Mouse (Mus musculus): Measurements from ENCODE around the gene Spdya.

Gene Spdya

DNA sequence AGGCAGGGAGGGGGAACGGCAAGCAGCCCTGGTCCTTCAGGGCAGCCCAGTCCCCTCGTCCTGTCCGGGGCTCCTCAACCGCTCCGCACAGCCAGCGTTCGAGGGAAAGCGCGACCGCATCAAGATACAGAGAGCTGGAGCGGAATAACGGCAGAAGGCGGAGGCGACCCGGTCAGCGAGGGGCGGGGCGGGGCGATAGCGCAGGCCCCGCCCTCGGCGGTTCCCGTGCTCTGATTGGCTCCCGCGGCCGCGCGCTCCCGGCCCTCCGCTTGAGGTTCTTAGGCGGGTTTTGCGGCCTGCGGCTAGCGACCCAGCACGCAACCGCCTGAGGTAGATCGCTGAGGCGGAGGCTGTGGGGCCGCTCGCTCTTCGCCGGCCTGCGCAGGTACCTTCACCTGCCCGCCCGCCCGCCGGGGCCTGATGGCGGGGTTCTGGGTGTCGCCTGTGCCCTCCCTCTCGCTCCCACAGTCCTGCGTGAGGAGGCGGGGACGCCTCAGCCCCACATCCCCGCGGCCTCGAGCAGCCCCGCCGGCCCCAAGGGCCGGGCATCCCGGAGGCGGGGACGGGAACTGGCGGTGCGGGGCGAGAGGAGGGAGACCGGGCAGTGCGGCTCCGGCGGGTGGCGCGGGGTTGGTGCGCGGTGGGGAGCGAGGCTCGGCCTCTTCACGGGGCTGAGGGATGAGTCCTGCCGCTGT lies at the start of gene Spdya:
Gene Spdya, plus strand, starts transcription at position 305 of the 695 bp plus-strand sequence.
- TF ChIP-seq GATA4 (IDR thresholded peaks at IDR 0.05; ENCODE audit: insufficient replicate concordance, low read length): peak; percentile 86; the same call in 1 of the 2 replicates

DNA sequence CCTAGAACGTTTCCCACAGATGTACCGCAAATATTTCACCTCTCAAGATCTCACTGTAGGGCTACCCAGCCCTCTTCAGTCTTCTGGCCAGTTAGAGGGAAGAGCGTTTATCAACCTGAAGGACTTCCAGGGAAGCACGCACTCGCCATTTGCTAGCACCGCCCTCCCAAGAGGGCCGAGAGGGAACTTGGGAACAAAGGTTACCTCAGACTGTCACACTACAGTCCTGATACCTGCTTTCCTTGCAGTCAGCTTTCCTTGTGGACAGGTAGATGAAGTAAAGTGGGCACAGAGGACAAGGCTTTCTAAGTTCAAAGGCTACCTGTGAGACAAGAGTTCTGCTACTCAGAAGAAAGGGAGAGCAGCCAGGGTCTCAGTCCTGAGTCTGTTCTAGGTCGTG lies 45.0 kb upstream of the Spdya start:
- no peak for TF ChIP-seq GATA4 (IDR thresholded peaks at IDR 0.05; ENCODE audit: insufficient replicate concordance, low read length)

DNA sequence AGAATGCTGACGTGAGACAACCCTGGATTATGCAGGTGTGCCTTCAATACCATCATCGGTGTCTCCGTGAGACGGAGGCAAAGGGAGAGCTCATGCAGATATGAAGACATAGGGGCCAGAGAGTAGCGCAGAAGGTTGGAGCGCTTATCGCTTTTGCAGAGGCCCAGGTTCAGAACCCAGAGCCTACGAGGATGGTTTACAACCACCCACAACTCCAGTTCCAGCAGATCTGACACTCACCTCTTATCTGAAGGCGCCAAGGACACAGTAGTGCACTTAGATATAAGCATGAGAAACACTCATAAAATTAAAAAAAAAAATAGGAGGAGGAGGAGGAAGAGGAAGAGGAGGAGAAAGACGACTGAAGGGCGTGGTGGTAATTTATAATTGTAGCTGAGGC lies 41.6 kb upstream of the Spdya start:
- TF ChIP-seq GATA4 (IDR thresholded peaks at IDR 0.05; ENCODE audit: insufficient replicate concordance, low read length): no peak

DNA sequence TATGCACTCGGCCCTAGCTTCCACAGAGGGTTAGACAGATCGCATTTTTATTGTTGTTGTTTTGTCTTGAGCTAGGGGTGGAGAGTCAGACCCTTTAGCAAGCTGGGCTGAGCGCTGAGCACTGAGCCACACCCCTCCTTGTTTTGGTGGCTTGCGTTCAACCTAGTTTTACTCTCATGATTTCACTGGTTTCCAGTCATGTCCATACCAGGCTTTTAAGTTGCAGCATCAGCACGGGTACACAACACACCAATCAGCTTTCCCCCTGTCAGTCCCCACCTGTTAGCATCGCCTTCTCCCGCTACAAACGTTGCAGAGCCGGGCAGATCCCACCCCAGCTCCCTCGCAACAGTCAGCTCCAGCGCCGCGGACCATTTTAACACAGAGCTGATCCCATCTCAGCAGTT lies 25.6 kb upstream of the Spdya start:
- TF ChIP-seq GATA4 (IDR thresholded peaks at IDR 0.05; ENCODE audit: insufficient replicate concordance, low read length): no peak

DNA sequence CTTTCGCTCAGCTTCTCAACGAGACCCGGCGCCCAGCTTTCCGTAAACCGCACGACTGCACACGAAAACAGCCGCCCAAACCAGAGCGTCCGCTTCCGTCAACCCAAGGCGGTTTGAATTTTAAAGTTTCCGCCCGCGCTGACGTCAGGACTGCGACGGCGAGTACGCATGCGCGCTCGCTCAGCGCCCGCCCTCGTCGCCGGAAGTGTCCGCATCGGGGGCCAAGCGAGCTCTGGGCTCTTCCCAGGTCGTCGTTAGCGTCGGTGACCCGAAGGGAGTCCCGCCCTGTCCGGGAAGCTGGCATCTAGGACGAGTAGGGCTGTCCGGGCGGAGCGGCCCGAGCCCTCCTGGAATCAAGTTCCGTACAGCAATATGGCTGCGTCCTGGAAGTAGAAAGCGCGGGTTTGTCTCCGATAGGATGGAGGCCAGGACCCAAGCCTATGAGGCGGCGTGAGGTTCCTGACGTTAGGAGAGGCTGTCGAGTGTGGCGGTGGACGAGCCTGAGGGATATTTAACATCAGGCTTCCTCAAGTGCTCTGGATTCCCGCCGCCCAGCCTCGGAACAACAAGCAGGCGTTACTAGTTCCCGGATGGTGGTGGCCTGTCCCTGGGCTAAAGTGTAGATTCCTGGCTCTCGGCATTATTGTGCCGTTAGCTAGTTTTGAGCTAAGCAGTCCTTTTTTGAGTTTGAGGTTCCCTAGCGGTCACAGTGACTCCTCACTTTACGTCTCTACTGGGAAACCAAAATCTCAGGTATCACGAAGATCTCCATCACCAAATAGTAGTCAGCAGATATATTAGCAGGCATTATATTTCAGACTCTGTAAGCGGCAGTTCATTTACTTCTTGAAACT lies 24.9 kb upstream of the Spdya start, which contains the start of gene Ndc80:
Gene Ndc80, minus strand, starts transcription at position 147 of the 854 bp plus-strand sequence.
- TF ChIP-seq GATA4 (IDR thresholded peaks at IDR 0.05; ENCODE audit: insufficient replicate concordance, low read length): peak; percentile 41; the same call in 1 of the 2 replicates

DNA sequence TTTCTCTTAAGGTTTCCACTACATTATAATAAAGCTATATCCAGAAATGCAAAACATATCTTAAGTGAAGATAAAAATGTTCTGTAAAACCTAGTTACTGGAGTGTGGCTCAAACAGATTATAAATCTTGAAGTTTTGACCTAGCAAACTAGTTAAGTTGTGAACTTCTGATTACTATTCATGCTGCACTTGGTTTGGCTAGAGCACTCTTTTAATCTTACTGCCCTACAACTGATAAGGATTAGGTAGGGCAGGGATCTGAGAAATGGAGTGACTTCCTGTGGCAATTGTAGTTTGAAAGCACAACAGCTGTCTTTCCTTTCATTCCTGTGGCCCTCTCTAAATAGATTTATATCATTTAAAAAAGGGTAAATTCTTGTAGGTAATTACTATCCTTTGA lies 23.8 kb upstream of the Spdya start:
- TF ChIP-seq GATA4 (IDR thresholded peaks at IDR 0.05; ENCODE audit: insufficient replicate concordance, low read length): no peak

DNA sequence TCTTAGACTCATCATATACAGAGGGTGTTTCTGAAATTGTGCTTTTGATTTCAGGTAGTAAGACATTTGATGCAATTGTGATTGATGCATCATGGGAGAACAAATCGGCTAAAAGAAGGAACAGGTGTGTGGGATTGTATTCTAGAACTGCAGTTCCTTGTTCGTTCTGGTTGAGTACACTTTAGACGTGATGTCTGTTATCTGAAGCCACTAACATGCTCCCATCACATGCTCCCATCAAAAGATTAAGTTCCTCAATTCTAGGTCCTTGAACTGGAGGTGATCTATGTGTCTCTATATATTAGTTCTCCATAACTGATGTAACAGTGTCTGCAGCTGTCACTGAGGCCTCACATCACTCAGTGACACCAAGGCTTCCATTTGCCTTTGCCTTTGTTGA lies 14.7 kb upstream of the Spdya start:
- no peak for TF ChIP-seq GATA4 (IDR thresholded peaks at IDR 0.05; ENCODE audit: insufficient replicate concordance, low read length)

DNA sequence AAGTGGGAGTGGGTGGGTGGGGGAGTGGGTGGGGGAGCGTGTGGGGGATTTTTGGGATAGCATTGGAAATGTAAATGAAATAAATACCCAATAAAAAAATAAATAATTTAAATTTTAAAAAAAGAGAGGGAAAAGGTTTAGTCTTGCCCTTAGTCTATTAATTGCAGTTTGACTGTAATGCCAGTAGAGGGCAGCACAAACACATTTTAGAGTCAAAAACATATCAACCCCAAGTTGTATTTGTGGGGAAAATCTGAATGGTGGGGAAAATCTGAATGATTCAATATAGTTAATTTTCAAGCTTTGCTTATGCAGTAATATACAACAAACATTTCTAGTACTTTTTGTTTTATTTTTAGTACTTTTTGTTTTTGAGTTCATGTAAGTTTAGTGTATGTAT lies 3.3 kb upstream of the Spdya start:
- TF ChIP-seq GATA4 (IDR thresholded peaks at IDR 0.05; ENCODE audit: insufficient replicate concordance, low read length): no peak

DNA sequence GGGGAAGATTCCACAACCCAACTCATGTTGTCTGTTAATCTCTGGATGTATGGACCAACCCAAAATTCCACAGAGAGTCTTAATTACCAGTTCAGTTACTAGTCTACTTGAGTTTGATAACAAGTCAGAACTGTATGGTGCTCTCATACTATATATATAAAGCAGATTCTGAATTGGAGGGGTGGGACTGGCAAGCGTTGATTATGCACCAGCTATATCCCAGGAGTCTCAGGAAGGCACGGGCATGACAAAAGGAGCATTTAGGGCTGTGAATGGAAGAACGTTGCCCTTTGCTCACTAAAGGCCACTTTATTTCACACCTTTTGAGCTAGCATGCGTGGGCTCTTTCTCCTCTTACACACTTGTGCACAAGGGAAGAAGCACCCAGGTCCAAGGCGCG lies 511 bp upstream of the Spdya start:
- no peak for TF ChIP-seq GATA4 (IDR thresholded peaks at IDR 0.05; ENCODE audit: insufficient replicate concordance, low read length)

DNA sequence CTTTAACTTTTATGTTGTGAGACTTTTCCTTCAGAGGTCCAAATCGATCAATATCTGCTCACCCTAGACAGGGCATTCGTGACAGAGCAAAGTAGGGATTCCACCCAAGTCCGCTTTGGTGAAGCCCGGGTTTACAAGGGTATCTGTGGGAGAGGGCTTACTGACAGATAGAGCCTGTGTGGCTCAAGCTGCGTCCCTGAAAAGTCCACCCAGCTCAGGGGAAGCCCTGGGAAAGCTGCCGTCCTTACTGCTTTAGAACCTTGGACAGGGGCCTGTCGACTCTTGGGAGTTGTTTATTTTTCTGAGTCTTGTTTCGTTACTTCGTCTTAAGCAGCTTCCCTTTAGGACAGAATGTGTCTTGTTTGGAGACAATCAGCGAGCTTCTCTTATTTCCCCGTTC lies 1.0 kb downstream of the Spdya start:
- no peak for TF ChIP-seq GATA4 (IDR thresholded peaks at IDR 0.05; ENCODE audit: insufficient replicate concordance, low read length)

DNA sequence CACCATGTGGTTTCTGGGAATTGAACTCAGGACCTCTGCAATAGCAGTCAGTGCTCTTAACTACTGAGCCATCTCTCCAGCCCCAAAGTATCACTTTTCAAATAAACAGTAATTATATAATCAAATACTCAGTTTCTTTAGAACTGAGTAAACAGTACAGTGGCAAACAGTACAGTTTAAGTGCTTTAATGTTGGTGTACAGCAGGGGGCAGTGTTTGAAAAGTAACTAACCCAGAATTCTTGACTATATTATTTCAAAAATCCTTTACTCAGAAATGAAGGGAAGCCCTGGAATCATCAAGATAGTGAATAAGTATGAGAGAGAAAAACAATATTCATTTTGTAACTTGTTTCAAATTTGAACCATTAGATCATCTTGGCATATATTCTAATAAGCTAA lies 9.8 kb downstream of the Spdya start:
- TF ChIP-seq GATA4 (IDR thresholded peaks at IDR 0.05; ENCODE audit: insufficient replicate concordance, low read length): no peak

DNA sequence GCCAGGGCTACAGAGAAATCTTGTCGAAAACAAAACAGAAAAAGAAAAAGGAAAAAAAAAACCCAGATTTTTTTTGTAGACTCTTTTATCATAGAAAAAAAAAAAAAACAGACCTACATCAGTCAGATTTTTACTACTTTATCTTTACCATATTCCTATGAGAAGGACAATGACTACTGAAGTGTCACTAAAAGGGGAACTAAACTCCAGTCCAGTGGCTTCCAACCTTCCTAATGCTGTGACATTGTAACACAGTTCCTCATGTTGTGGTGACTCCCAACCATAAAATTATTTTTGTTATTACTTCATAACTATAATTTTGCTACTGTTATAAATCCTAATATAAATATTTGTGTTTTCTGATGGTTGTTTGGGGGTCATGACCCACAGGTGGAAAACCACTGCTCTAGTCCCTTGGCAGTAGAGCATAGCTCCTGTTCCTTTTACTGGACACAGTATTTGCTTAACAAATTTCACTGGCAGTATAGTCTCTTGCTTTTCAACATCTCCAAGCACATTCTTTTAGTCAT lies 27.4 kb downstream of the Spdya start:
- TF ChIP-seq GATA4 (IDR thresholded peaks at IDR 0.05; ENCODE audit: insufficient replicate concordance, low read length): no peak

DNA sequence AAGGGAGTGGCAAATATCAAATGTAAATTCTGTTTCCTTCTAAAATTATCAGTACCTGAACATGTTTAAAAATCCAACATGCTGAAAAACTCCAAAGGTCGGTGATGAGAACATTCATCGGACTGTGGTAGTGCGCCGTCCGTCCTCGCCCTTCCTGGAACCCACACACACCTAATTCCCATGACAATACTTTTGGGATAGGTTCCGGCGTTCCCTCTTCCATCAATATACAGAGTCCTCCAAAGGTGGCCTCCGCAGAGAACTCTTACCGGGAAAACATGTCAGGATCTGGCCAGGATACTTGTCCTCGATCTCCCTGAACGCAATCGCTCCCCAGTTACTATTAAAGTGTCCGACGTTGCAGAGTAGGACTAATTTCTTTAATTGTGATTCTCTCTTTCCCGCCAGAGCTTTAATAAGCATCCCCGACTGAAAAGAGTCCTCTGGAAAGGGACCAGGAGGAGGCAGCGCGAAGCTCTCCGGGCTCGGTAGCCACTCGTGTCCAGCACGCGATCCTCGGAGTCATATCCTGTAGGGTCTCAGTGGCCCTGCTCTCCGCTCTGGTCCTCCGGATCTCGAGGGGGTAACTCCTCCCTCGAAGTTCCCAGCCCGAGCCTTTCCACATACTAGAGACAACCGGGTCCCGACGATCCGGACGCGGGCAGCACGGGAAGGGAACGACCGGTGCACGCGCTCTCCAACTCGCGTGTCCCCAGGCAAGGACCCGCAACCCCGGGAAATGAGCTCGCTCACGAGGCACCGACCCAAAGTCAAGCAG lies 46.2 kb downstream of the Spdya start:
- TF ChIP-seq GATA4 (IDR thresholded peaks at IDR 0.05; ENCODE audit: insufficient replicate concordance, low read length): no peak

DNA sequence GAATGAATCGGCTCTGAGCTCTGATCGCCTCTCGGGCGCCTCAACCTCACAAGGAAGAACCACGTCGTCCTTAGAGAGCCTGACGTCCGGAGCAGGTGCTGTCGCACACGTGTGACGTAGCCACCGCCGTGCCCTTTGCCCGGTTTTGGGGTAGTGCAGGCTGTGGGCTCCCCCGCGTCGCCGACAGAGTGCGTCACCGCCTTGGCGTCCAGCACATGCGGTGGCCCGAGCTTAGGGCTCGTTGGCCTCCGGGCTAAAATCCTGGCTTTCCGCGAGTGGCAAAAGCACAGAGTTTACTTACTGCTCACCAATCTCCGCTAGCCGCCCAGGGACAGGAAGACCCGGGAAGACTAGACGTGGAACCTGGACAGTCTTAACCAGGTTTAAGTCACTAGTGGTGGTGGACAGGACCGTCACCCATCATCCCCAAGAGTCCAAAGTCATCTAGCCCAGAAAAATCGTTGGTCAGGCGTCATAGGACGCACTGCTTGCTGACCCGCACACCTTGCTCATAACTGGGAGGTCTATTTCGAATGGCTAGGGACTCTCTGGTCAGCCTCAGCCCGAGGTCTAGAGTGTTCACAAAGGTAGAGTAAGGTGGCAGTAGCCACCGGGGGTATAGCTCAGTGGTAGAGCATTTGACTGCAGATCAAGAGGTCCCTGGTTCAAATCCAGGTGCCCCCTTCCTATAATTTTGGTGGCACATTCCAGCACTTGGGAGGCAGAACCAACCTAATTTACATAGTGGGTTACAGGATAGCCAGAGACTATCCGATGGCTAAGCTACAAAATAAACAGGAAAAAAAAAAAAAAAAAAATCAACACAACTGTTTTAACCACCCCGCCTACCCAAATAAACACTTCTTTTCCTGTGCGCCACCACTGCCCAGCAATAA lies 47.0 kb downstream of the Spdya start:
- TF ChIP-seq GATA4 (IDR thresholded peaks at IDR 0.05; ENCODE audit: insufficient replicate concordance, low read length): no peak
